Mouse (Mus musculus) c-Kit-positive CD71-positive TER-119-negative erythroid progenitor cells, embryonic 14.5 days (primary cell): ENCODE data around the gene Tcp11.

Source experiments
- DNase-seq: peaks from one replicate; pipeline ENCODE4 v3.0.0-alpha.2; 2013; ENCODE audit warnings: low read depth

Tcp11 gene

GRCm38 (mm10) chr17:28036813-28037756 lies 43.4 kb downstream of the Tcp11 start:
- no peak for DNase-seq

DNA sequence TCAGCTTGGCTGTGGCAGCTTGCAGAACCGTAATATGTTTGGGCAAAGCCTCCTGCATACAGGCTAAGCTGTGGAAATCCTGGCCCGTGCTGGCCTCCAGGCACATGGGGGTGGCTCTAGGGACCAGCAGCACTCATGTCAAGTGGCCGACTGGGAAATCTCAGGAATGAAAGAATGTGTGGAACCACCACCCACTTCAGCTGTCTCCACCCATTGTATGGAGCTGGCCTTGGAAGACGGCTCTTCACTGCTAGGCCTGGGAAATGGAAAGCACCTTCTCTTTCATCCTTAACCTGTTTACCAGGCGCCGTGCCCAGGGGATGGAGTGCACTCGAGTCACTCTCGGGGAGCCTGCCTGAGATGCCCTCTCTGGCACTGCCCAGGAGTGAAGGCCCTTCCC lies 45.5 kb downstream of the Tcp11 start:
- DNase-seq, result no peak

DNA sequence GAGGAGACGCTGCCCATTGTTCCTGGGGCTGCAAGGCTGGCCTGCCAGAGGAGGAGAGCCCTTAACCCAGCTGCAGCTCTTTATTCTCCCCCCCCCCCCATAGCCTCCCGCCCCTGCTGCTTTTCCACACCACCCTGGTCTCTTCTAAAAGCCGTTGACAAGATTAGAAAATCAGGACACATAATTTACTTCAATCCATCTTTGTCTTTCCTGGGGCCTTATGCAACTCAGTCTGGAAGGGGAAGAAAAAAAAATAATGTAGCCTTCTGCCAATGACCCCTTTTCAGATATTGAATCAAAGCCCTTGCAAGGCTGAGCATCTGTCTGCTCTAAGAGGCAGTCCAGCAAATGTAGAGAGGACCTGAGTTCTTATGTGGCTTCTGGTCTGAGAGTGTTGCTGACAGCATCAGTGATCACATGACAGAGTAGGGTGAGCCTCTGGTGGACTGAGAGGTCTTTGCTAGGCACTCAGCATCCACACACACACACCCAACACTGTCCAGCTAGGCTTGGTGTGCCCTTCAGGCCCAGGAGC lies 47.3 kb downstream of the Tcp11 start:
- DNase-seq, result no peak

- DNase-seq, result no peak
Measured at GRCm38 (mm10) chr17:28032219-28032618, 48.2 kb downstream of the Tcp11 start.

GRCm38 (mm10) chr17:28031281-28031941 lies 49.0 kb downstream of the Tcp11 start:
- no peak for DNase-seq

- no peak for DNase-seq
Measured at GRCm38 (mm10) chr17:28030446-28030845, 50.0 kb downstream of the Tcp11 start.

DNA sequence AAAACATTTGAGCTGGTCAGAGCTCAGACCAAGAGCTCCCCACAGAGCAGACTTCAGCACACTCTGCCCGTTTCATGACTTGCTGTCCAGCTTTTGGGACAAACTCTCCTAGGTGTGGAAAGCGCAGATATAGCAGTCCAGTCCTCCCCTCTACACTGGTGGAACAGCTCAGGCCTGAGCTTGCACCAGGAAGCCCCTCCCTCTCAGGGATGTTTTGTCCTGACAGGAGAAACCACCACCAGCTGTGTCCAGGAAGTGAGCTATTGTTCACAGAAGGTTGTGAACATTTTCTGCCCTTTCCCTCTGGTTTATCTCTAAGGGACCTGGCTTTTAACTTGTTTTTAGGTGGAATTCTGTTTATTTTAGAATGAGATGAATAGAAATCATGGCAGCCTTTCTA lies 51.1 kb downstream of the Tcp11 start:
- no peak for DNase-seq

- DNase-seq, result no peak
Measured at GRCm38 (mm10) chr17:28028236-28028635, 52.2 kb downstream of the Tcp11 start.

- DNase-seq, result no peak
Measured at GRCm38 (mm10) chr17:28027197-28027596, 53.2 kb downstream of the Tcp11 start.

DNA sequence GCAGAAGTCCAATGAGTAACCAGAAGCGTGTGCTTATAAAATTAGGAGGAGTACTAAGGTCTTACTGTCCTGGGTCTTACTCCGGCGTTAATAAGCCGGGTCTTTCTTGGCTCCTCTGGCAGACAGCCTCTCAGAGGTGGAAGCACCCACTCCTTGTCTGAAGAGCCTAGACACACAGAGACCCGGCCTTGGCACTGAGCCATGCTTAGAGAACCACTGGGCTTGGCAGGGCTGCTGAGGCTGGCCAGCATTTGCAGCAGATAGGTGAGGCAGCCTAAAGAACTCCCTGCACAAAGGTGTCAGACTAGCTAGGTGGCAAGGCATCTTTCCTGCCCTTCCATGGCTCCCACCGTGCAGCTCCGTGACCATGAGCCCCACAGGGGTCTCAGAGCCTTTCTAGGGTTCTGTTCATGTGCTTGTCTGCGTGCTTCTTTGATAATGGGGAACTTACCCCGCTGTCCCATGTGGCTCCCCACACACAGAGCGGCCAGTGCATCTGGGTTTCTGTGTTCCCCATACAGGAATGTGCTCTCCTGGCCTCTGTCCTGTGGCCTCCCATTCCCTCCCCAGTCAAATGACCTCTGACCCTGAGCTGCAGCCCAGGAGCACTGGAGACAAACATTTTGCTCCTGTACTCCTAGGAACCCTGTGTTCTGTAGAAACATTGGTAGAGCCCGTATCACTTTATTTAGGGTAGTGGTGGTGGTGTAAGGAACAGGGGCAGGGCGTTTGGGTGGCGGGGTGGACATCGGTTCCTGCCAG lies 54.1 kb downstream of the Tcp11 start:
- no peak for DNase-seq

- DNase-seq, result no peak
Measured at GRCm38 (mm10) chr17:28025541-28025961, 54.9 kb downstream of the Tcp11 start.

DNA sequence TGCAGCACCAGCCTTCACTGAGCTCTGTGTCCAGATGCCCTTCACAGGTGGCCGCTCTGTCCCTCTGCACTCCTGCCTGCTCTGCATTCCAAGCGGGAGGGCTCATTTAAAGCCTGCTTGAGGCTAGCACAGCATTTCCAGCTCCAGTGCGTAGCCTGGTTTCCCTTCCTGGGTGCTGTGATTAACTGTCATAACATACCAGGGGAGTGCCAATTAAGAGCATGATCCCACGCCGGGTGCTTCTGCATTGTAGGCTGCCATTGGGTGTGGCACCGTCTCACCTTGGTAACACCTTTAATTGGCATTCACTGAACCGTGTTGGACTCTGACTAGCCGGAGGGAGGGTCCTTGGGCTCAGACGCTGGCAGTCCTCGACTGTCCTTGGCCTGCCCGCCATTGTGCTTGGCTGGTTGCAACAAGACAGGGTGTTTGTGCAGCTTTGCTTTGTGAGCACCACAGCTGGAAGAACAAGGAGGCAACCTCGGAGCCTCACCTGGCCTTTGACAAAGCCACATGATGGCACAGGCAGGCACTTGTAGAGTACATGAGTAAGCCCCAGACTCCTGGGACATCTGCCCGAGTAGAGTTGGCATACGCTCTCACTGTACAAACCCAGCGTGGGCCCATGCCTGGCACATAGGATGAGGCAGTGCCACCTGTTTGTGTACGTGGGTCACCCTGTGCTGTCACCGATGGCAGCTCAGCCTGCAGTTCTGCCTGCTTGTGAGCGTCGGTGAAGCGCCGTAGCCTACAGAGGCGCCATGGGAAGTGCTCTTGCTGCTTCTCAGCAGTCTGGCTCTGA lies 57.4 kb downstream of the Tcp11 start:
- no peak for DNase-seq

- no peak for DNase-seq
Measured at GRCm38 (mm10) chr17:28021911-28022310, 58.5 kb downstream of the Tcp11 start.

GRCm38 (mm10) chr17:28019785-28020696 lies 60.4 kb downstream of the Tcp11 start:
- no peak for DNase-seq

- DNase-seq, result no peak
Measured at GRCm38 (mm10) chr17:28018776-28019175, 61.7 kb downstream of the Tcp11 start.

DNA sequence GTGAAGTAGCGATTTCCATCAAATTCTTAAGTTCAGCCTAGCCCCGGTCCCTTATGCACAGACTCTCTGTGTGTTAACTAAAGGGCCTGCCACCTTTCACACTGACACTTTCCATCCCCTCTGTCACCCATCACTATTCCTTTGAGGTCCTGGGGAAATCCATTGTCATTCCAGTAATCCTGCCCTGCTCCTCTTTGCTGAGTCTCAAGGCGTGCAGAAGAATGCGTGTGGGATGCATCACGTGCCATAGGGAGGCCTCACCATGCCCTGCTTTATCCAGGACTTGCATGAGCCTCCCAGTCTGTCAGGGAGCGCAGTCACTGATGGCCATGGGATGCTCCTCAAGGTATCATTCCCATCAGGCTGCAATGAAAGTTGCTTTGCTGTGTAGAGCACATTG lies 62.1 kb downstream of the Tcp11 start:
- DNase-seq, result no peak
